Mouse (Mus musculus): ENCODE measurements at regions not wholly inside any gene's neighbourhood (a gene's known extent, or its start where the extent isn't known, plus 50 kb on each side); places are given as distances from the start of the nearest gene placed in this dataset.

- ATAC-seq (replicated peaks; ENCODE audit: poor library complexity, severe bottlenecking), result no peak
Measured at GRCm38 (mm10) chr17:4769284-4769683, 224.8 kb upstream of the Arid1b start.

- no peak for ATAC-seq (replicated peaks; ENCODE audit: poor library complexity, severe bottlenecking)
Measured at GRCm38 (mm10) chr17:4770052-4770451, 224.1 kb upstream of the Arid1b start.

- peak; percentile 97 for ATAC-seq (replicated peaks; ENCODE audit: poor library complexity, severe bottlenecking)
Measured at GRCm38 (mm10) chr17:4778161-4778560, 216.0 kb upstream of the Arid1b start.

- ATAC-seq (replicated peaks; ENCODE audit: poor library complexity, severe bottlenecking), result no peak
Measured at GRCm38 (mm10) chr17:4779017-4779416, 215.1 kb upstream of the Arid1b start.

GRCm38 (mm10) chr17:4781586-4781985 is 212.5 kb upstream of the Arid1b start:
- ATAC-seq (replicated peaks; ENCODE audit: poor library complexity, severe bottlenecking), result no peak

- ATAC-seq (replicated peaks; ENCODE audit: poor library complexity, severe bottlenecking), result no peak
Measured at GRCm38 (mm10) chr17:4784296-4784695, 209.8 kb upstream of the Arid1b start.

GRCm38 (mm10) chr17:4785281-4785839 is 208.8 kb upstream of the Arid1b start:
- ATAC-seq (replicated peaks; ENCODE audit: poor library complexity, severe bottlenecking), result no peak

GRCm38 (mm10) chr17:4786524-4786923 is 207.6 kb upstream of the Arid1b start:
- no peak for ATAC-seq (replicated peaks; ENCODE audit: poor library complexity, severe bottlenecking)

- peak; percentile 88 for ATAC-seq (replicated peaks; ENCODE audit: poor library complexity, severe bottlenecking)
Measured at GRCm38 (mm10) chr17:4791873-4792272, 202.3 kb upstream of the Arid1b start.

GRCm38 (mm10) chr17:4796241-4796640 is 197.9 kb upstream of the Arid1b start:
- ATAC-seq (replicated peaks; ENCODE audit: poor library complexity, severe bottlenecking), result no peak

GRCm38 (mm10) chr17:4804013-4804412 is 190.1 kb upstream of the Arid1b start:
- no peak for ATAC-seq (replicated peaks; ENCODE audit: poor library complexity, severe bottlenecking)

- ATAC-seq (replicated peaks; ENCODE audit: poor library complexity, severe bottlenecking), result no peak
Measured at GRCm38 (mm10) chr17:4806051-4806450, 188.1 kb upstream of the Arid1b start.

- ATAC-seq (replicated peaks; ENCODE audit: poor library complexity, severe bottlenecking), result no peak
Measured at GRCm38 (mm10) chr17:4808926-4809325, 185.2 kb upstream of the Arid1b start.

GRCm38 (mm10) chr17:4813232-4813631 is 180.9 kb upstream of the Arid1b start:
- no peak for ATAC-seq (replicated peaks; ENCODE audit: poor library complexity, severe bottlenecking)

GRCm38 (mm10) chr17:4813666-4814065 is 180.5 kb upstream of the Arid1b start:
- ATAC-seq (replicated peaks; ENCODE audit: poor library complexity, severe bottlenecking), result no peak

- no peak for ATAC-seq (replicated peaks; ENCODE audit: poor library complexity, severe bottlenecking)
Measured at GRCm38 (mm10) chr17:4825221-4825895, 168.8 kb upstream of the Arid1b start.

GRCm38 (mm10) chr17:4834065-4834464 is 160.1 kb upstream of the Arid1b start:
- ATAC-seq (replicated peaks; ENCODE audit: poor library complexity, severe bottlenecking), result no peak

GRCm38 (mm10) chr17:4834571-4834970 is 159.6 kb upstream of the Arid1b start:
- ATAC-seq (replicated peaks; ENCODE audit: poor library complexity, severe bottlenecking), result no peak

GRCm38 (mm10) chr17:4835065-4835705 is 158.9 kb upstream of the Arid1b start:
- no peak for ATAC-seq (replicated peaks; ENCODE audit: poor library complexity, severe bottlenecking)

GRCm38 (mm10) chr17:4840123-4840522 is 154.0 kb upstream of the Arid1b start:
- ATAC-seq (replicated peaks; ENCODE audit: poor library complexity, severe bottlenecking), result peak; percentile 76

GRCm38 (mm10) chr17:4858304-4858703 is 135.8 kb upstream of the Arid1b start:
- ATAC-seq (replicated peaks; ENCODE audit: poor library complexity, severe bottlenecking), result no peak

GRCm38 (mm10) chr17:4864901-4865300 is 129.2 kb upstream of the Arid1b start:
- ATAC-seq (replicated peaks; ENCODE audit: poor library complexity, severe bottlenecking), result no peak
